Mouse (Mus musculus) right cerebral cortex, postnatal 4 days (tissue): Measurements from ENCODE around the gene Lrrk2.
A peak's percentile ranks its signal among the peaks of the same experiment; 100 is the strongest.

Experiments
- DNase-seq: peaks from one replicate; pipeline ENCODE4 v3.0.0-alpha.2; 2022

The Lrrk2 gene

GRCm38 (mm10) chr15:91690648-91691047 is 17.7 kb downstream of the Lrrk2 start:
- no peak for DNase-seq

- no peak for DNase-seq
Measured at GRCm38 (mm10) chr15:91693051-91693450, 20.1 kb downstream of the Lrrk2 start.

GRCm38 (mm10) chr15:91693856-91694255 is 20.9 kb downstream of the Lrrk2 start:
- no peak for DNase-seq

GRCm38 (mm10) chr15:91700841-91701240 is 27.9 kb downstream of the Lrrk2 start:
- no peak for DNase-seq

- no peak for DNase-seq
Measured at GRCm38 (mm10) chr15:91702991-91703715, 30.2 kb downstream of the Lrrk2 start.

- DNase-seq: no peak
Measured at GRCm38 (mm10) chr15:91704091-91704490, 31.1 kb downstream of the Lrrk2 start.

GRCm38 (mm10) chr15:91709207-91710130 is 36.5 kb downstream of the Lrrk2 start:
- peak; percentile 15 for DNase-seq

GRCm38 (mm10) chr15:91735216-91735922 is 62.4 kb downstream of the Lrrk2 start:
- no peak for DNase-seq

GRCm38 (mm10) chr15:91736791-91737533 is 64.0 kb downstream of the Lrrk2 start:
- DNase-seq: peak; percentile 55

- no peak for DNase-seq
Measured at GRCm38 (mm10) chr15:91738808-91739207, 65.8 kb downstream of the Lrrk2 start.

GRCm38 (mm10) chr15:91745501-91745900 is 72.5 kb downstream of the Lrrk2 start:
- DNase-seq: no peak

- DNase-seq: peak; percentile 74
Measured at GRCm38 (mm10) chr15:91752111-91752510, 79.1 kb downstream of the Lrrk2 start.

GRCm38 (mm10) chr15:91753378-91754080 is 80.6 kb downstream of the Lrrk2 start:
- no peak for DNase-seq

- DNase-seq: peak; percentile 84
Measured at GRCm38 (mm10) chr15:91754546-91754945, 81.6 kb downstream of the Lrrk2 start.

- no peak for DNase-seq
Measured at GRCm38 (mm10) chr15:91755756-91756155, 82.8 kb downstream of the Lrrk2 start.

GRCm38 (mm10) chr15:91772041-91772440 is 99.1 kb downstream of the Lrrk2 start:
- DNase-seq: no peak

- no peak for DNase-seq
Measured at GRCm38 (mm10) chr15:91779166-91779565, 106.2 kb downstream of the Lrrk2 start.

- peak; percentile 48 for DNase-seq
Measured at GRCm38 (mm10) chr15:91781172-91781571, 108.2 kb downstream of the Lrrk2 start.

GRCm38 (mm10) chr15:91788338-91788737 is 115.4 kb downstream of the Lrrk2 start:
- no peak for DNase-seq

- no peak for DNase-seq
Measured at GRCm38 (mm10) chr15:91806463-91806862, 133.5 kb downstream of the Lrrk2 start.

- no peak for DNase-seq
Measured at GRCm38 (mm10) chr15:91835319-91835718, 162.3 kb downstream of the Lrrk2 start.

- no peak for DNase-seq
Measured at GRCm38 (mm10) chr15:91837965-91838364, 165.0 kb downstream of the Lrrk2 start, which contains the start of gene Smgc. Gene Smgc (plus strand): TSS chr15:91838265.
